Mouse (Mus musculus) ZHBTc4 (cell line): Measurements from ENCODE around the gene Gucy2d.
A peak's percentile ranks its signal among the peaks of the same experiment; 100 is the strongest.

Experiments used
- DNase-seq: peaks from one replicate; pipeline ENCODE4 v3.0.0-alpha.2; 2011; ENCODE audit warnings: low read depth, low spot score

Gucy2d gene

DNA sequence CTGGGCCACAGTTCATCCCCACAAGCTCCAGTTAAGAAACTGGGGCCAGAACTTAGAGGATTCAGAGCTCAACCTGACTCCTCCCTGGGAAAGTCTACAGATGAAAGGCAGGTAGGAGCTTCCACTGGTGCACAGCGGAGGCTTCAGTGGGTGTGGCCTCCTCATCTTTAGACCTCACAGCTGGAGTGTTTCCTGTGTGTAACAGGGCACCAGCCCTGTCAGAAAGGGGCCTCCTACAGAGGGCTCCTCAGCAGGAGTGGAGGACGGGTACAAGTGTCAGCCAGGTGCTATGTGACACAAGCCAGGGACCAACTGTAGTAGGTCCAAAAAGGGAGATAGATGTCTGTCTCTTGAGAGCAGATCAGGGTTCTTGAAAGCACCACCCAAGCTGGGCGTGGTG lies 73.0 kb downstream of the Gucy2d start:
- DNase-seq: peak; percentile 67

DNA sequence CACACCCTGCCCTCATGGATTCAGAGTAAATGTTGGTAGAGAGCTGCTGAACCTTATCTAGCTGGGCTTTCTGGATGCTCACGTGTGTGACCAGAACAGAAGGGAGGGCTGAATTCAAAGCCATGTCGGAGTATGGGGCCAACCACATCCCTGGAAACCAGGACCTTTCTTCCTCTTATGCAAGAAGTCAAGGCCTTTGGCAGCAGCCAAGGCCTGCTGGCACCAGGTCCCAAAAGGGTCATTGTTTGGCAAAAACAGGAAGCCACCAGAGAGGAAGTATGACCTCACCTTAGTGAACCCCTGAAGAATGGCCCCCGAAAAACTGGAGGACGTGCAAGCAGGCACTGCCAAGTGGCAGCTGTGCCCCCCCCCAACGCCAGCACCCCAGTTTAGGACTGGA lies 82.4 kb downstream of the Gucy2d start:
- DNase-seq: no peak

- no peak for DNase-seq
Observed at GRCm38 (mm10) chr7:98523070-98523812, 83.0 kb downstream of the Gucy2d start.

GRCm38 (mm10) chr7:98523813-98524361 lies 83.7 kb downstream of the Gucy2d start:
- DNase-seq: no peak

DNA sequence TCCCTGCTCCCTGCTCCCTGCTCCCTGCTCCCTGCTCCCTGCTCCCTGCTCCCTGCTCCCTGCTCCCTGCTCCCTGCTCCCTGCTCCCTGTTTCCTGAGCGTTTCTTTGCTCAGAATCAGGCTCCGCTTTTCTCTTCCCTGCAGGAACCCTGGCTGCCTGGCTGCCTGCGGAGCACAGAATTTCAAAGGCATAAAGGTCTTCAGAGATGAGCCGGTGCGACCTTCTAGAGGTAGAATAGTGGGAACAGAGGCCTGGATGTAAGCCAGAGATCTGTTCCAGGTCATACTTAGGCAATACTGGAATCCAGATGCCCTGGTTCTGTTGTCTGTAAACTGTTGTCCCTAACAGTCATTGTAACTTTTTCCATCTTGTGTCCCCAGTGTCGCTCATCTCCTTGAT lies 84.2 kb downstream of the Gucy2d start:
- no peak for DNase-seq

GRCm38 (mm10) chr7:98524869-98525699 lies 84.9 kb downstream of the Gucy2d start:
- no peak for DNase-seq
